Mouse (Mus musculus): ENCODE measurements around the gene Gm10720. TPM values are rescaled to one million over a fixed set of nuclear protein-coding genes. Genes with fewer than 3 reads are reported as not detected.
"Not testable (repeated sequence)": the region's sequence is repeated elsewhere in the genome, so short reads cannot be mapped to it uniquely, and the experiment has no call there.

The Gm10720 gene
- polyA plus RNA-seq (2012; ENCODE audit: insufficient read depth, insufficient read length, missing spikeins): not detected in 2 replicates

DNA sequence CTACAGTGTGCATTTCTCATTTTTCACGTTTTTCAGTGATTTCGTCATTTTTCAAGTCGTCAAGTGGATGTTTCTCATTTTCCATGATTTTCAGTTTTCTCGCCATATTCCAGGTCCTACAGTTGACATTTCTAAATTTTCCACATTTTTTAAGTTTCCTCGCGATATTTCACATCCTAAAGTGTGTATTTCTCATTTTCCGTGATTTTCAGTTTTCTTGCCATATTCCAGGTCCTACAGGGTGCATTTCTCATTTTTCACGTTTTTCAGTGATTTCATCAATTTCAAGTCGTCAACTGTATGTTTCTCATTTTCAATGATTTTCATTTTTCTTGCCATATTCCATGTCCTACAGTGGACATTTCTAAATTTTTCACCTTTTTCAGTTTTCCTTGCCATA is at the start of gene Gm10720:
Gene Gm10720 (plus strand): TSS at position 301 of the 400 bp plus-strand sequence.
- H3K4me3 ChIP-seq (ENCODE audit: insufficient read depth, low read length); H3K27ac ChIP-seq (ENCODE audit: insufficient read depth, low read depth, low read length); H3K4me1 ChIP-seq (ENCODE audit: control insufficient read depth, insufficient read depth, low read length): not testable (repeated sequence)

DNA sequence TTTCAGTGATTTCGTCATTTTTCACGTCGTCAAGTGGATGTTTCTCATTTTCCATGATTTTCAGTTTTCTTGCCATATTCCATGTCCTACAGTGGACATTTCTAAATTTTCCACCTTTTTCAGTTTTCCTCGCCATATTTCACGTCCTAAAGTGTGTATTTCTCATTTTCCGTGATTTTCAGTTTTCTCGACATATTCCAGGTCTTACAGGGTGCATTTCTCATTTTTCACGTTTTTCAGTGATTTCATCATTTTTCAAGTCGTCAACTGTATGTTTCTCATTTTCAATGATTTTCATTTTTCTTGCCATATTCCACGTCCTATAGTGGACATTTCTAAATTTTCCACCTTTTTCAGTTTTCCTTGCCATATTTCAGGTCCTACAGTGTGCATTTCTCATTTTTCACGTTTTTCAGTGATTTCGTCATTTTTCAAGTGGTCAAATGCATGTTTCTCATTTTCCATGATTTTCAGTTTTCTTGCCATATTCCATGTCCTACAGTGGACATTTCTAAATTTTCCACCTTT is 14.9 kb upstream of the Gm10720 start, which contains the start of gene Gm10722:
Gene Gm10722 (plus strand): TSS at position 478 of the 528 bp plus-strand sequence.
- H3K27ac ChIP-seq (ENCODE audit: insufficient read depth, low read depth, low read length); H3K4me3 ChIP-seq (ENCODE audit: insufficient read depth, low read length); H3K4me1 ChIP-seq (ENCODE audit: control insufficient read depth, insufficient read depth, low read length): not testable (repeated sequence)

DNA sequence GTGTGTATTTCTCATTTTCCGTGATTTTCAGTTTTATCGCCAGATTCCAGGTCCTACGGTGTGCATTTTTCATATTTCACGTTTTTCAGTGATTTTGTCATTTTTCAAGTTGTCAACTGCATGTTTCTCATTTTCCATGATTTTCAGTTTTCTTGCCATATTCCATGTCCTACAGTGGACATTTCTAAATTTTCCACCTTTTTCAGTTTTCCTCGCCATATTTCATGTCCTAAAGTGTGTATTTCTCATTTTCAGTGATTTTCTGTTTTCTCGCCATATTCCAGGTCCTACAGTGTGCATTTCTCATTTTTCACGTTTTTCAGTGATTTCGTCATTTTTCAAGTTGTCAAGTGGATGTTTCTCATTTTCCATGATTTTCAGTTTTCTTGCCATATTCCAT is 14.4 kb upstream of the Gm10720 start:
- not testable (repeated sequence) for H3K27ac ChIP-seq (ENCODE audit: insufficient read depth, low read depth, low read length); H3K4me3 ChIP-seq (ENCODE audit: insufficient read depth, low read length); H3K4me1 ChIP-seq (ENCODE audit: control insufficient read depth, insufficient read depth, low read length)

DNA sequence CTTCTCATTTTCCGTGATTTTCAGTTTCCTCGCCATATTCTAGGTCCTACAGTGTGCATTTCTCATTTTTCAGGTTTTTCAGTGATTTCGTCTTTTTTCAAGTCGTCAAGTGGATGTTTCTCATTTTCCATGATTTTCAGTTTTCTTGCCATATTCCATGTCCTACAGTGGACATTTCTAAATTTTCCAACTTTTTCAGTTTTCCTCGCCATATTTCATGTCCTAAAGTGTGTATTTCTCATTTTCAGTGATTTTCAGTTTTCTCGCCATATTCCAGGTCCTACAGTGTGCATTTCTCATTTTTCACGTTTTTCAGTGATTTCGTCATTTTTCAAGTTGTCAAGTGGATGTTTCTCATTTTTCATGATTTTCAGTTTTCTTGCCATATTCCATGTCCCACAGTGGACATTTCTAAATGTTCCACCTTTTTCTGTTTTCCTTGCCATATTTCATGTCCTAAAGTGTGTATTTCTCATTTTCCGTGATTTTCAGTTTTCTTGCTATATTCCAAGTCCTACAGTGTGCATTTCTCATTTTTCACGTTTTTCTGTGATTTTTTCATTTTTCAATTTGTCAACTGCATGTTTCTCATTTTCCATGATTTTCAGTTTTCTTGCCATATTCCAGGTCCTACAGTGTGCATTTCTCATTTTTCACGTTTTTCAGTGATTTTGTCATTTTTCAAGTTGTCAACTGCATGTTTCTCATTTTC is 13.3 kb upstream of the Gm10720 start:
- H3K4me1 ChIP-seq (ENCODE audit: control insufficient read depth, insufficient read depth, low read length): not testable (repeated sequence)

DNA sequence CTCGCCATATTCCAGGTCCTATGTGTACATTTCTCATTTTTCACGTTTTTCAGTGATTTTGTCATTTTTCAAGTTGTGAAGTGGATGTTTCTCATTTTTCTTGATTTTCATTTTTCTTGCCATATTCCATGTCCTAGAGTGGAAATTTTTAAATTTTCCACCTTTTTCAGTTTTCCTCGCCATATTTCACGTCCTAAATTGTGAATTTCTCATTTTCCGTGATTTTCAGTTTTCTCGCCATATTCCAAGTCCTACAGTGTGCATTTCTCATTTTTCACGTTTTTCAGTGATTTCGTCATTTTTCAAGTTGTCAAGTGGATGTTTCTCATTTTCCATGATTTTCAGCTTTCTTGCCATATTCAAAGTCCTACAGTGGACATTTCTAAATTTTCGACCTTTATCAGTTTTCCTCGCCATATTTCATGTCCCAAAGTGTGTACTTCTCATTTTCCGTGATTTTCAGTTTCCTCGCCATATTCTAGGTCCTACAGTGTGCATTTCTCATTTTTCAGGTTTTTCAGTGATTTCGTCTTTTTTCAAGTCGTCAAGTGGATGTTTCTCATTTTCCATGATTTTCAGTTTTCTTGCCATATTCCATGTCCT is 12.6 kb upstream of the Gm10720 start, which contains the start of gene Gm11168:
Gene Gm11168 (plus strand): TSS at position 553 of the 603 bp plus-strand sequence.
- H3K4me3 ChIP-seq (ENCODE audit: insufficient read depth, low read length); H3K4me1 ChIP-seq (ENCODE audit: control insufficient read depth, insufficient read depth, low read length); H3K27ac ChIP-seq (ENCODE audit: insufficient read depth, low read depth, low read length): not testable (repeated sequence)

More for the DNA sequence above, 13.3 kb upstream of the Gm10720 start:
- not testable (repeated sequence) for H3K4me3 ChIP-seq (ENCODE audit: insufficient read depth, low read length); H3K27ac ChIP-seq (ENCODE audit: insufficient read depth, low read depth, low read length)

DNA sequence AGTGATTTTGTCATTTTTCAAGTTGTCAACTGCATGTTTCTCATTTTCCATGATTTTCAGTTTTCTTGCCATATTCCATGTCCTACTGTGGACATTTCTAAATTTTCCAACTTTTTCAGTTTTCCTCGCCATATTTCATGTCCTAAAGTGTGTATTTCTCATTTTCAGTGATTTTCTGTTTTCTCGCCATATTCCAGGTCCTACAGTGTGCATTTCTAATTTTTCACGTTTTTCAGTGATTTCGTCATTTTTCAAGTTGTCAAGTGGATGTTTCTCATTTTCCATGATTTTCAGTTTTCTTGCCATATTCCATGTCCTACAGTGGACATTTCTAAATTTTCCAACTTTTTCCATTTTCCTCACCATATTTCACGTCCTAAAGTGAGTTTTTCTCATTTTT is 9.3 kb upstream of the Gm10720 start:
- H3K27ac ChIP-seq (ENCODE audit: insufficient read depth, low read depth, low read length); H3K4me1 ChIP-seq (ENCODE audit: control insufficient read depth, insufficient read depth, low read length); H3K4me3 ChIP-seq (ENCODE audit: insufficient read depth, low read length): not testable (repeated sequence)

DNA sequence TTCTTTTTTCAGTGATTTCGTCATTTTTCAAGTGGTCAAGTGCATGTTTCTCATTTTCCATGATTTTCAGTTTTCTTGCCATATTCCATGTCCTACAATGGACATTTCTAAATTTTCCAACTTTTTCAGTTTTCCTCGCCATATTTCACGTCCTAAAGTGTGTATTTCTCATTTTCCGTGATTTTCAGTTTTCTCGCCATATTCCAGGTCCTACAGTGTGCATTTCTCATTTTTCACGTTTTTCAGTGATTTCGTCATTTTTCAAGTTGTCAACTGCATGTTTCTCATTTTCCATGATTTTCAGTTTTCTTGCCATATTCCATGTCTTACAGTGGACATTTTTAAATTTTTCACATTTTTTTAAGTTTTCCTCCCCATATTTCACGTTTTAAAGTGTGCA is 8.8 kb upstream of the Gm10720 start:
- not testable (repeated sequence) for H3K4me1 ChIP-seq (ENCODE audit: control insufficient read depth, insufficient read depth, low read length); H3K27ac ChIP-seq (ENCODE audit: insufficient read depth, low read depth, low read length)

DNA sequence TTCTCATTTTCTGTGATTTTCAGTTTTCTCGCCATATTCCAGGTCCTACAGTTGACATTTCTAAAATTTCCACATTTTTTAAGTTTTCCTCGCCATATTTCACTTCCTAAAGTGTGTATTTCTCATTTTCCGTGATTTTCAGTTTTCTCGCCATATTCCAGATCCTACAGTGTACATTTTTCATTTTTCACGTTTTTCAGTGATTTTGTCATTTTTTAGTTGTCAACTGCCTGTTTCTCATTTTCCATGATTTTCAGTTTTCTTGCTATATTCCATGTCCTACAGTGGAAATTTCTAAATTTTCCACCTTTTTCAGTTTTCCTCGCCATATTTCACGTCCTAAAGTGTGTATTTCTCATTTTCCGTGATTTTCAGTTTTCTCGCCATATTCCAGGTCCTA is 8.2 kb upstream of the Gm10720 start:
- H3K27ac ChIP-seq (ENCODE audit: insufficient read depth, low read depth, low read length); H3K4me1 ChIP-seq (ENCODE audit: control insufficient read depth, insufficient read depth, low read length); H3K4me3 ChIP-seq (ENCODE audit: insufficient read depth, low read length): not testable (repeated sequence)

More for the DNA sequence above, 8.8 kb upstream of the Gm10720 start:
- H3K4me3 ChIP-seq (ENCODE audit: insufficient read depth, low read length): not testable (repeated sequence)

DNA sequence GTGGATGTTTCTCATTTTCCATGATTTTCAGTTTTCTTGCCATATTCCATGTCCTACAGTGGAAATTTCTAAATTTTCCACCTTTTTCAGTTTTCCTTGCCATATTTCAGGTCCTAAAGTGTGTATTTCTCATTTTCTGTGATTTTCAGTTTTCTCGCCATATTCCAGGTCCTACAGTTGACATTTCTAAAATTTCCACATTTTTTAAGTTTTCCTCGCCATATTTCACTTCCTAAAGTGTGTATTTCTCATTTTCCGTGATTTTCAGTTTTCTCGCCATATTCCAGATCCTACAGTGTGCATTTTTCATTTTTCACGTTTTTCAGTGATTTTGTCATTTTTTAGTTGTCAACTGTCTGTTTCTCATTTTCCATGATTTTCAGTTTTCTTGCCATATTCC is 6.1 kb upstream of the Gm10720 start:
- H3K4me1 ChIP-seq (ENCODE audit: control insufficient read depth, insufficient read depth, low read length); H3K27ac ChIP-seq (ENCODE audit: insufficient read depth, low read depth, low read length); H3K4me3 ChIP-seq (ENCODE audit: insufficient read depth, low read length): not testable (repeated sequence)

DNA sequence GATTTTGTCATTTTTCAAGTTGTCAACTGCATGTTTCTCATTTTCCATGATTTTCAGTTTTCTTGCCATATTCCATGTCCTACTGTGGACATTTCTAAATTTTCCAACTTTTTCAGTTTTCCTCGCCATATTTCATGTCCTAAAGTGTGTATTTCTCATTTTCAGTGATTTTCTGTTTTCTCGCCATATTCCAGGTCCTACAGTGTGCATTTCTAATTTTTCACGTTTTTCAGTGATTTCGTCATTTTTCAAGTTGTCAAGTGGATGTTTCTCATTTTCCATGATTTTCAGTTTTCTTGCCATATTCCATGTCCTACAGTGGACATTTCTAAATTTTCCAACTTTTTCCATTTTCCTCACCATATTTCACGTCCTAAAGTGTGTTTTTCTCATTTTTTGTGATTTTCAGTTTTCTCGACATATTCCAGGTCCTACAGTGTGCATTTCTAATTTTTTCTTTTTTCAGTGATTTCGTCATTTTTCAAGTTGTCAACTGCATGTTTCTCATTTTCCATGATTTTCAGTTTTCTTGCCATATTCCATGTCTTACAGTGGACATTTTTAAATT is 3.3 kb upstream of the Gm10720 start:
- H3K4me1 ChIP-seq (ENCODE audit: control insufficient read depth, insufficient read depth, low read length); H3K27ac ChIP-seq (ENCODE audit: insufficient read depth, low read depth, low read length); H3K4me3 ChIP-seq (ENCODE audit: insufficient read depth, low read length): not testable (repeated sequence)

DNA sequence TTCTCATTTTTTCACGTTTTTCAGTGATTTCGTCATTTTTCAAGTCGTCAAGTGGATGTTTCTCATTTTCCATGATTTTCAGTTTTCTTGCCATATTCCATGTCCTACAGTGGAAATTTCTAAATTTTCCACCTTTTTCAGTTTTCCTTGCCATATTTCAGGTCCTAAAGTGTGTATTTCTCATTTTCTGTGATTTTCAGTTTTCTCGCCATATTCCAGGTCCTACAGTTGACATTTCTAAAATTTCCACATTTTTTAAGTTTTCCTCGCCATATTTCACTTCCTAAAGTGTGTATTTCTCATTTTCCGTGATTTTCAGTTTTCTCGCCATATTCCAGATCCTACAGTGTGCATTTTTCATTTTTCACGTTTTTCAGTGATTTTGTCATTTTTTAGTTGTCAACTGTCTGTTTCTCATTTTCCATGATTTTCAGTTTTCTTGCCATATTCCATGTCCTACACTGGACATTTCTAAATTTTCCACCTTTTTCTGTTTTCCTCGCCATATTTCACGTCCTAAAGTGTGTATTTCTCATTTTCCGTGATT is 2.6 kb upstream of the Gm10720 start, which contains the start of gene Gm10721:
Gene Gm10721 (plus strand): TSS at position 408 of the 547 bp plus-strand sequence.
- H3K4me3 ChIP-seq (ENCODE audit: insufficient read depth, low read length): not testable (repeated sequence)

DNA sequence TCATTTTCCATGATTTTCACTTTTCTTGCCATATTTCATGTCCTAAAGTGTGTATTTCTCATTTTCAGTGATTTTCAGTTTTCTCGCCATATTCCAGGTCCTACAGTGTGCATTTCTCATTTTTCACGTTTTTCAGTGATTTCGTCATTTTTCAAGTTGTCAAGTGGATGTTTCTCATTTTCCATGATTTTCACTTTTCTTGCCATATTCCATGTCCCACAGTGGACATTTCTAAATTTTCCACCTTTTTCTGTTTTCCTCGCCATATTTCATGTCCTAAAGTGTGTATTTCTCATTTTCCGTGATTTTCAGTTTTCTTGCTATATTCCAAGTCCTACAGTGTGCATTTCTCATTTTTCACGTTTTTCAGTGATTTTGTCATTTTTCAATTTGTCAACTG is 442 bp downstream of the Gm10720 start:
- H3K4me3 ChIP-seq (ENCODE audit: insufficient read depth, low read length); H3K4me1 ChIP-seq (ENCODE audit: control insufficient read depth, insufficient read depth, low read length); H3K27ac ChIP-seq (ENCODE audit: insufficient read depth, low read depth, low read length): not testable (repeated sequence)

More for the DNA sequence above, 2.6 kb upstream of the Gm10720 start, which contains the start of gene Gm10721:
- H3K27ac ChIP-seq (ENCODE audit: insufficient read depth, low read depth, low read length); H3K4me1 ChIP-seq (ENCODE audit: control insufficient read depth, insufficient read depth, low read length): not testable (repeated sequence)

DNA sequence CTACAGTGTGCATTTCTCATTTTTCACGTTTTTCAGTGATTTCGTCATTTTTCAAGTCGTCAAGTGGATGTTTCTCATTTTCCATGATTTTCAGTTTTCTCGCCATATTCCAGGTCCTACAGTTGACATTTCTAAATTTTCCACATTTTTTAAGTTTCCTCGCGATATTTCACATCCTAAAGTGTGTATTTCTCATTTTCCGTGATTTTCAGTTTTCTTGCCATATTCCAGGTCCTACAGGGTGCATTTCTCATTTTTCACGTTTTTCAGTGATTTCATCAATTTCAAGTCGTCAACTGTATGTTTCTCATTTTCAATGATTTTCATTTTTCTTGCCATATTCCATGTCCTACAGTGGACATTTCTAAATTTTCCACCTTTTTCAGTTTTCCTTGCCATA is 1.7 kb downstream of the Gm10720 start, which contains the start of gene Gm10719:
Gene Gm10719 (plus strand): TSS at position 301 of the 400 bp plus-strand sequence.
- not testable (repeated sequence) for H3K4me1 ChIP-seq (ENCODE audit: control insufficient read depth, insufficient read depth, low read length); H3K27ac ChIP-seq (ENCODE audit: insufficient read depth, low read depth, low read length); H3K4me3 ChIP-seq (ENCODE audit: insufficient read depth, low read length)

DNA sequence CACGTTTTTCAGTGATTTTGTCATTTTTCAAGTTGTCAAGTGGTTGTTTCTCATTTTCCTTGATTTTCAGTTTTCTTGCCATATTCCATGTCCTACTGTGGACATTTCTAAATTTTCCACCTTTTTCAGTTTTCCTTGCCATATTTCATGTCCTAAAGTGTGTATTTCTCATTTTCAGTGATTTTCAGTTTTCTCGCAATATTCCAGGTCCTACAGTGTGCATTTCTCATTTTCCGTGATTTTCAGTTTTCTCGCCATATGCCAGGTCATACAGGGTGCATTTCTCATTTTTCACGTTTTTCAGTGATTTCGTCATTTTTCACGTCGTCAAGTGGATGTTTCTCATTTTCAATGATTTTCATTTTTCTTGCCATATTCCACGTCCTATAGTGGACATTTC is 3.5 kb downstream of the Gm10720 start:
- not testable (repeated sequence) for H3K4me1 ChIP-seq (ENCODE audit: control insufficient read depth, insufficient read depth, low read length); H3K4me3 ChIP-seq (ENCODE audit: insufficient read depth, low read length); H3K27ac ChIP-seq (ENCODE audit: insufficient read depth, low read depth, low read length)
